Mouse (Mus musculus) neural tube, embryonic 15.5 days (tissue): ENCODE data around the gene Vmn1r76. TPM values are rescaled to one million over a fixed set of nuclear protein-coding genes. Genes with fewer than 3 reads are reported as not detected.

Source experiments
- ATAC-seq: fragments of 200-750 bp; cut with Nextera tagmentation; 2 replicates; pipeline ENCODE4 v1.8.0; 2017; ENCODE audit warnings: mild to moderate bottlenecking, moderate TSS enrichment, moderate library complexity; ENCODE audit not compliant: low FRiP score
- H3K27ac ChIP-seq: fragments of 300-500 bp; sonication (generic); replicated peaks from 2 replicates; pipeline ENCODE4 v1.5.1; 2015; ENCODE audit warnings: mild to moderate bottlenecking, inconsistent platforms
- H3K27me3 ChIP-seq: fragments of 300-500 bp; sonication (generic); replicated peaks from 2 replicates; pipeline ENCODE4 v1.6.1; 2015; ENCODE audit warnings: inconsistent platforms
- H3K36me3 ChIP-seq: fragments of 300-500 bp; sonication (generic); 2 replicates; pipeline ENCODE4 v1.6.1; 2015; ENCODE audit warnings: inconsistent platforms
- H3K4me1 ChIP-seq: fragments of 300-500 bp; sonication (generic); 2 replicates; pipeline ENCODE4 v1.6.1; 2015; ENCODE audit warnings: inconsistent platforms
- H3K4me2 ChIP-seq: fragments of 300-500 bp; sonication (generic); 2 replicates; pipeline ENCODE4 v1.6.1; 2015; ENCODE audit warnings: inconsistent platforms, mild to moderate bottlenecking, moderate library complexity
- H3K4me3 ChIP-seq: fragments of 300-500 bp; sonication (generic); replicated peaks from 2 replicates; pipeline ENCODE4 v1.5.1; 2015; ENCODE audit warnings: mild to moderate bottlenecking, inconsistent platforms
- H3K9ac ChIP-seq: fragments of 300-500 bp; sonication (generic); replicated peaks from 2 replicates; pipeline ENCODE4 v1.6.1; 2015; ENCODE audit warnings: mild to moderate bottlenecking, inconsistent platforms
- H3K9me3 ChIP-seq: fragments of 300-500 bp; sonication (generic); replicated peaks from 2 replicates; pipeline ENCODE4 v1.6.1; 2016; ENCODE audit warnings: inconsistent platforms
- WGBS: fragments of 180-500 bp; shearing (Covaris S2); methylation state at CpG from one replicate; pipeline ENCODE4 v1.1.7; 2015; ENCODE audit warnings: mixed read lengths; 5-methylcytosine and 5-hydroxymethylcytosine counted together
- polyA plus RNA-seq: library from polyadenylated mRNA; unstranded; fragments of >200 nt; fragmentation: Nextera tagmentation; extraction: Ambion mirVana; gene quantifications from 2 replicates; pipeline ENCODE4 v1.2.1, GENCODE M21; 2015

Gene Vmn1r76
- not detected in 2 replicates for polyA plus RNA-seq

GRCm38 (mm10) chr7:11938113-11938512 lies at the start of gene Vmn1r76:
Gene Vmn1r76 (minus strand): TSS chr7:11938213.
- ATAC-seq, result no peak
- H3K9ac ChIP-seq, result no peak within 1 kb of the TSS
- H3K4me2 ChIP-seq, result no peak within 1 kb of the TSS
- no peaks in the 10 kb centered on the region for H3K27me3 ChIP-seq
- H3K4me3 ChIP-seq, result no peak within 1 kb of the TSS
- 0 out of 2 replicates have a peak, but pooled peaks cover 8% of the 10 kb centered on the region for H3K9me3 ChIP-seq
- no peaks in the 10 kb centered on the region for H3K4me1 ChIP-seq
- no peaks in the 10 kb centered on the region for H3K36me3 ChIP-seq
- no peak within 1 kb of the TSS for H3K27ac ChIP-seq

DNA sequence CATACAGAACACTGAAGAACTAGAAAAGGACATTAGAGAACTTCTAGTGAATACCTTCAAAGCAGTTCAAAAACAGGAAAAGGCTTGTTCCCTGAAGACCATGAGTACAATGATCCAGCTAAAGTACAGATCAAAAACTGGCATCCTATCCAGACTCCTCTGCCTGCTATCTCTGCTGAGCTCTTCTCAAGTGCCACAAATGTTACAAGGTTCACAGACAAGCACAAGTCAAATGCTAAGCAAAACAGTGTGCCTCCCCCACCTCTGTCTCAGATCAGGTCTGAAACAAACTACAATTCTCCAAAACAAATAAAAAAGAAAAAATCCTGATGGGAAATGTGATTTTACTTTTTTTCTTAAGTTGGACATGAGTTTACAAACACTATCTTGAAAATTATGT lies 34.6 kb upstream of the Vmn1r76 start:
- H3K4me3 ChIP-seq, result no peak overlapping the region
- H3K4me1 ChIP-seq, result no peaks in the 10 kb centered on the region
- H3K9ac ChIP-seq, result no peak overlapping the region
- H3K27ac ChIP-seq, result no peak overlapping the region
- H3K36me3 ChIP-seq, result no peaks in the 10 kb centered on the region
- peaks cover 5% of the 10 kb centered on the region; the same call in 1 of the 2 replicates for H3K9me3 ChIP-seq
- ATAC-seq, result no peak
- no peak overlapping the region for H3K4me2 ChIP-seq
- no peaks in the 10 kb centered on the region for H3K27me3 ChIP-seq

- 71% methylated on average over 3 of the region's 3 CpGs for WGBS
- H3K4me2 ChIP-seq, result no peak overlapping the region
- H3K4me1 ChIP-seq, result no peaks in the 10 kb centered on the region
- no peak overlapping the region for H3K9ac ChIP-seq
- H3K9me3 ChIP-seq, result peaks cover 41% of the 10 kb centered on the region
- no peaks in the 10 kb centered on the region for H3K27me3 ChIP-seq
- H3K4me3 ChIP-seq, result no peak overlapping the region
- no peak overlapping the region for H3K27ac ChIP-seq
- ATAC-seq, result no peak
- no peaks in the 10 kb centered on the region for H3K36me3 ChIP-seq
Measured at GRCm38 (mm10) chr7:11947991-11948390, 10.0 kb upstream of the Vmn1r76 start.

- H3K36me3 ChIP-seq, result no peaks in the 10 kb centered on the region
- no peak within 1 kb of the TSS for H3K9ac ChIP-seq
- H3K4me3 ChIP-seq, result no peak within 1 kb of the TSS
- ATAC-seq, result no peak
- no peak within 1 kb of the TSS for H3K27ac ChIP-seq
- H3K27me3 ChIP-seq, result no peaks in the 10 kb centered on the region
- H3K4me2 ChIP-seq, result no peak within 1 kb of the TSS
- H3K4me1 ChIP-seq, result no peaks in the 10 kb centered on the region
- H3K9me3 ChIP-seq, result 0 out of 2 replicates have a peak, but pooled peaks cover 4% of the 10 kb centered on the region
Measured at GRCm38 (mm10) chr7:11874330-11874729, 63.7 kb downstream of the Vmn1r76 start, which contains the start of gene Vmn1r75. Gene Vmn1r75 (plus strand): TSS chr7:11874630.

Other genes starting within 250 kb of the Vmn1r76 start
- not detected in 2 replicates for gene Vmn1r73, start 207.9 kb downstream of the Vmn1r76 start, polyA plus RNA-seq
- not detected in 2 replicates for gene Vmn1r74, start 104.2 kb downstream of the Vmn1r76 start, polyA plus RNA-seq
- gene Vmn1r75, start 63.6 kb downstream of the Vmn1r76 start, polyA plus RNA-seq, result not detected in 2 replicates
- not detected in 2 replicates for gene Vmn1r77, start 98.5 kb upstream of the Vmn1r76 start, polyA plus RNA-seq
- gene Vmn1r78, start 212.0 kb upstream of the Vmn1r76 start, polyA plus RNA-seq, result not detected in 2 replicates
- not detected in 2 replicates for gene Vmn1r79, start 233.1 kb upstream of the Vmn1r76 start, polyA plus RNA-seq